Mouse (Mus musculus) cortical plate, adult 2 months (tissue): ENCODE data around the gene Pitpnb.

Experiments
- CTCF ChIP-seq: fragments of 200-500 bp; IDR thresholded peaks from 2 replicates; pipeline ENCODE4 v1.5.1; 2011; ENCODE audit warnings: mild to moderate bottlenecking, control low read depth, low read length; ENCODE audit not compliant: insufficient read depth; ENCODE audit errors: extremely low read depth
- POLR2A ChIP-seq: fragments of 200-500 bp; IDR thresholded peaks from 2 replicates; pipeline ENCODE4 v1.6.1; 2011; ENCODE audit warnings: mild to moderate bottlenecking, low read length, control low read depth; ENCODE audit not compliant: insufficient read depth; ENCODE audit errors: extremely low read depth

- TF ChIP-seq CTCF: no peak
- no peak for TF ChIP-seq POLR2A
Measured at GRCm38 (mm10) chr5:111290071-111290470, 40.5 kb upstream of the Pitpnb start.
